Mouse (Mus musculus) bone marrow macrophage, adult 2 months (primary cell): Measurements from ENCODE around the gene Traf7.

Source experiments
- CTCF ChIP-seq: IDR thresholded peaks from 2 replicates; pipeline ENCODE4 v1.5.1; 2012; ENCODE audit warnings: low read depth, mild to moderate bottlenecking, low read length, moderate library complexity
- POLR2A ChIP-seq: IDR thresholded peaks from 2 replicates; pipeline ENCODE4 v1.6.1; 2012; ENCODE audit warnings: mild to moderate bottlenecking, low read depth, low read length, borderline replicate concordance

- no peak for TF ChIP-seq CTCF
- TF ChIP-seq POLR2A = no peak
Measured at GRCm38 (mm10) chr17:24504085-24504484, 23.7 kb downstream of the Traf7 start.
